Mouse (Mus musculus): Measurements from ENCODE around the gene Nek6. TPM values are rescaled to one million over a fixed set of nuclear protein-coding genes. Genes with fewer than 3 reads are reported as not detected.

The Nek6 gene
- polyA plus RNA-seq, 1 experiment = 4.4 TPM

DNA sequence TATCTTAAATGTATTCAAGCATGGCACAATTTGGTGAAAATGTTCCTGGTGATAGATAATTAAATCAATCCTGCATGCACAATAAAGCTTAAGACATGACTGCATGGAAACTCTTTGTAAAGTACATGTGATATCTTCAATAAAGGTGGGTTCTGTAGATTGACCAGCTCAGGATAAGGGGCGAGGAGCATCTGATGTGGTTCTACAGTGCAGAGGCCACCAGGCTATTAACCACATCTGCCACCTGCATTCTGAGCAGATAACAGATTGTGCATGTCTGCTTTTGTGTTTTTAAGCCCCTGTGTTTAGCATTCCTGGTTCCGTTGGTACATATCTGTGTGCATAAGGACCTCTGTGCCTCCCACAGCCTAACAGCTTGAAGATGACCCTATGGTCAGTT lies 31.7 kb downstream of the Nek6 start:
- peaks cover 84% of the 10 kb centered on the region for H3K27me3 ChIP-seq (replicated peaks)
- peaks cover 20% of the 10 kb centered on the region for H3K4me1 ChIP-seq
- TF ChIP-seq GATA1 (IDR thresholded peaks at IDR 0.05; ENCODE audit: borderline replicate concordance, low read length) = no peak
- no peak for TF ChIP-seq FLI1 (IDR thresholded peaks at IDR 0.05; ENCODE audit: low read length)
- H3K9me3 ChIP-seq = no peaks in the 10 kb centered on the region
- H3K36me3 ChIP-seq (replicated peaks; ENCODE audit: low read length) = no peaks in the 10 kb centered on the region
- no peak overlapping the region for H3K4me3 ChIP-seq (replicated peaks)

- Histone ChIP-seq H3K4me3 (replicated peaks) (no peak overlapping the region), H3K27me3 (replicated peaks) (peaks cover 79% of the 10 kb centered on the region), H3K9me3 (0 out of 2 replicates have a peak, but pooled peaks cover 3% of the 10 kb centered on the region), H3K4me1 (peaks cover 20% of the 10 kb centered on the region), H3K36me3 (replicated peaks; ENCODE audit: low read length) (no peaks in the 10 kb centered on the region)
- TF ChIP-seq FLI1 (IDR thresholded peaks at IDR 0.05; ENCODE audit: low read length) (no peak), GATA1 (IDR thresholded peaks at IDR 0.05; ENCODE audit: borderline replicate concordance, low read length) (no peak)
Measured at GRCm38 (mm10) chr2:38544341-38544740, 32.9 kb downstream of the Nek6 start.

DNA sequence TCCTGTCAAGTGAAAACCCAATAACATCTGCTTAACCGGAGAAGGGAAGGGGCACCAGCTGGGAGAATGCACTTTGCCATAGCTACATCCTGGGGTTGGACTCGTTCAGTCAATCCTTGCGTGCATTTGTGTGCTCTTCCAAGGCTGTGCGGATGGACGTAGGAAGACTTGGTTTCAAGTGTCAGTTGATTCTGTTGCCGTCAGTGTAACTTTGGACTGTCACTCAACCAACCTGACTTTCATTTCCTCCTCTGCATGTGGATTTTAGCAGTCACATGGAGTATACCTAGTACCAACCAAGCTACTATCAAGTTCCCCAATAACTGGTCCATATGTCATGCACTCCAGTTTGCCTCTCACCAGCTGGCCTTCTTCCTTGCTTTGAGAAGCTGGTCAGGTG lies 33.5 kb downstream of the Nek6 start:
- Histone ChIP-seq H3K4me3 (replicated peaks) (no peak overlapping the region), H3K27me3 (replicated peaks) (peaks cover 78% of the 10 kb centered on the region), H3K9me3 (peaks cover 8% of the 10 kb centered on the region; the same call in 1 of the 2 replicates), H3K4me1 (peaks cover 17% of the 10 kb centered on the region), H3K36me3 (replicated peaks; ENCODE audit: low read length) (no peaks in the 10 kb centered on the region)
- TF ChIP-seq GATA1 (IDR thresholded peaks at IDR 0.05; ENCODE audit: borderline replicate concordance, low read length) (no peak), FLI1 (IDR thresholded peaks at IDR 0.05; ENCODE audit: low read length) (no peak)

DNA sequence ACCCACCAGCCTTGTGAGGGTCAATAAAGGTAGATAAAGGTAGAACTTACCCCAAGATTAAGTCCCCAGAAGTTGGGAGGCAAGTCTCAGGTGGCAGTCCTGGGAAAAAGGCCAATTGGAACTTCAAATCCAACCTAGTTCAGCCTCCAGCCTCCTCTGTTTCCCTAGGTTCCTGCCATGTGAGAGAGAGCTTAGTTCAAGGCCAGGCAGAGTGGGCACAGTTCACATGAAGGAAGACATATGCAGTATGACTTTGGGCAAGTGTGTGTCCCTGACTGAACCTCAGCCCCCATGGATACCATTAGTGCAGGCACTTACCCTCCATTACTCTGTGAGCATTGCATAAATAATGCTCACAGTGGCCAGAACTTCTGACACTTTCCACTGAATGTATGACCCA lies 34.3 kb downstream of the Nek6 start:
- Histone ChIP-seq H3K27me3 (replicated peaks) (peaks cover 80% of the 10 kb centered on the region), H3K4me3 (replicated peaks) (no peak overlapping the region), H3K4me1 (peaks cover 14% of the 10 kb centered on the region), H3K9me3 (peaks cover 10% of the 10 kb centered on the region; the same call in 1 of the 2 replicates), H3K36me3 (replicated peaks; ENCODE audit: low read length) (no peaks in the 10 kb centered on the region)
- no peak for TF ChIP-seq GATA1 (IDR thresholded peaks at IDR 0.05; ENCODE audit: borderline replicate concordance, low read length)
- no peak for TF ChIP-seq FLI1 (IDR thresholded peaks at IDR 0.05; ENCODE audit: low read length)

GRCm38 (mm10) chr2:38546222-38546621 lies 34.8 kb downstream of the Nek6 start:
- Histone ChIP-seq H3K9me3 (peaks cover 10% of the 10 kb centered on the region; the same call in 1 of the 2 replicates), H3K4me3 (replicated peaks) (no peak overlapping the region), H3K27me3 (replicated peaks) (peaks cover 79% of the 10 kb centered on the region), H3K36me3 (replicated peaks; ENCODE audit: low read length) (no peaks in the 10 kb centered on the region), H3K4me1 (peaks cover 9% of the 10 kb centered on the region)
- TF ChIP-seq FLI1 (IDR thresholded peaks at IDR 0.05; ENCODE audit: low read length) = no peak
- no peak for TF ChIP-seq GATA1 (IDR thresholded peaks at IDR 0.05; ENCODE audit: borderline replicate concordance, low read length)

GRCm38 (mm10) chr2:38546748-38547147 lies 35.3 kb downstream of the Nek6 start:
- H3K4me3 ChIP-seq (replicated peaks) = no peak overlapping the region
- H3K36me3 ChIP-seq (replicated peaks; ENCODE audit: low read length) = no peaks in the 10 kb centered on the region
- TF ChIP-seq GATA1 (IDR thresholded peaks at IDR 0.05; ENCODE audit: borderline replicate concordance, low read length) (no peak), FLI1 (IDR thresholded peaks at IDR 0.05; ENCODE audit: low read length) (no peak)
- H3K4me1 ChIP-seq = peaks cover 3% of the 10 kb centered on the region
- peaks cover 10% of the 10 kb centered on the region; the same call in 1 of the 2 replicates for H3K9me3 ChIP-seq
- peaks cover 78% of the 10 kb centered on the region for H3K27me3 ChIP-seq (replicated peaks)

DNA sequence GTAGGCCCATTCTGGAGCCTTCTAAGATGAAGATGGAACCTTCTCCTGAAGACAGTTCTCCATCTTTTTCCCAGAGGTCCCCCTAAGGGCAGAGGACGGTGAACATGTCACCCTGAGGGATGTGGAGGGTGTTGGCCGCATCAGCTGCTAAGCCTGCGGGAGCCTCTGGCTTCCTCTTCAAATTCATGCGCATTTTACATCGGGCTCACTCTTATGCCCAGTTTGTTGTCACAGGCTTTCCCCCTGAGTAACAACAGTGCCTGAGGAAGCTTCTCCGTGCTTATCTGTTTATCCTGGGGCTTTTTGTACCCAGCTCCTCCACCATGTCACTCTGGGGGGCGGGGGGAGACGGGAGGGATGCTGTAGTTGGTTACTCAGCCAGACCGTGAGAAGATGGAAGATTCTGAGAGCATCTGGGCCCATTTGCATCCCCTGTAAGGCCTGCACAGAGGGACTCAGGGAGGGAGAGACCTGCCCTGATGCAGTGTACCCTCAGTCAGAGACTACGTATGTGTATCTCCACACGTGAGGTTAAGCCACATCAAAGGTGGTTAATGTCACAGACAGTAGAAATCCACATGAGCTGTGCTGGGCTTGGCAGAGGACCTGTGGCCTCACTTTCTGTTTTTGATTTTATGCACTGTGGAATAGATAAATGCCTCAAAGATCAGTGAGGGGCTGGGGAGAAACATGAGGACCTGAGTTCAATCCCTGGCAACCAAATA lies 36.5 kb downstream of the Nek6 start:
- no peaks in the 10 kb centered on the region for H3K4me1 ChIP-seq

DNA sequence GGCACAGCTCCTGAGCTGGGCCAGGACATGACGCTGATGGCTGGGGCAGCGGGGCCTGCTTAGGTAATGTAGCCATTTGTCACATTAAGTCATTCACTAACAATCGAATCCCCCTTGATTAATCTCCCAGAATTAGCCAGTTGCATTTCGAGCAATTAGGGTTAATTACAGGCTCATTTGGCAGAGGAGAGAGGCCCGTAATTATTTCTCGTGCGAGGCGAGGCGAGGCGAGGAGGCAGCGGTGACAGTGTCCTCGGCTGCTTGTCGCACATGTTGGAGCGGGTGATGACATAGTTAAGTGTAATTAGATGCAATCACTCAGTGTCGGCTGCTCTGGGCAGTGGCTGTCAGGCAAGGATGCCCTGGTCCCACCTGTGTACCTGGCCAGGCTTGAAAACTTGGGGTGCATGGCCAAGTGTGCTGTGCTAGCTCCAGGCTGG lies 40.6 kb downstream of the Nek6 start:
- H3K4me1 ChIP-seq = peaks cover 6% of the 10 kb centered on the region; the same call in 1 of the 2 replicates

More for the DNA sequence above, 36.5 kb downstream of the Nek6 start:
- Histone ChIP-seq H3K9me3 (peaks cover 10% of the 10 kb centered on the region; the same call in 1 of the 2 replicates), H3K4me3 (replicated peaks) (no peak overlapping the region), H3K27me3 (replicated peaks) (peaks cover 71% of the 10 kb centered on the region), H3K36me3 (replicated peaks; ENCODE audit: low read length) (no peaks in the 10 kb centered on the region)
- TF ChIP-seq GATA1 (IDR thresholded peaks at IDR 0.05; ENCODE audit: borderline replicate concordance, low read length) = no peak
- no peak for TF ChIP-seq FLI1 (IDR thresholded peaks at IDR 0.05; ENCODE audit: low read length)

GRCm38 (mm10) chr2:38554226-38554995 lies 43.0 kb downstream of the Nek6 start:
- peaks cover 6% of the 10 kb centered on the region; the same call in 1 of the 2 replicates for H3K9me3 ChIP-seq
- H3K27me3 ChIP-seq (replicated peaks) = peaks cover 49% of the 10 kb centered on the region
- no peaks in the 10 kb centered on the region for H3K36me3 ChIP-seq (replicated peaks; ENCODE audit: low read length)
- H3K4me1 ChIP-seq = peaks cover 6% of the 10 kb centered on the region; the same call in 1 of the 2 replicates
- no peak for TF ChIP-seq GATA1 (IDR thresholded peaks at IDR 0.05; ENCODE audit: borderline replicate concordance, low read length)
- TF ChIP-seq FLI1 (IDR thresholded peaks at IDR 0.05; ENCODE audit: low read length) = no peak
- no peak overlapping the region for H3K4me3 ChIP-seq (replicated peaks)

More for the DNA sequence above, 40.6 kb downstream of the Nek6 start:
- TF ChIP-seq GATA1 (IDR thresholded peaks at IDR 0.05; ENCODE audit: borderline replicate concordance, low read length) (no peak), FLI1 (IDR thresholded peaks at IDR 0.05; ENCODE audit: low read length) (no peak)
- Histone ChIP-seq H3K4me3 (replicated peaks) (no peak overlapping the region), H3K36me3 (replicated peaks; ENCODE audit: low read length) (no peaks in the 10 kb centered on the region), H3K27me3 (replicated peaks) (peaks cover 54% of the 10 kb centered on the region), H3K9me3 (peaks cover 10% of the 10 kb centered on the region; the same call in 1 of the 2 replicates)

Measured in megakaryocyte, embryonic 14.5 days (primary cell).